Mouse (Mus musculus) intestine, embryonic 15.5 days (tissue): ENCODE data around the gene Calm1. TPM values are rescaled to one million over a fixed set of nuclear protein-coding genes. Genes with fewer than 3 reads are reported as not detected.
"Not testable (repeated sequence)": the region's sequence is repeated elsewhere in the genome, so short reads cannot be mapped to it uniquely, and the experiment has no call there.

Experiments
- ATAC-seq: fragments of 200-750 bp; cut with Nextera tagmentation; 2 replicates; pipeline ENCODE4 v1.8.0; 2017; ENCODE audit warnings: moderate TSS enrichment, moderate library complexity
- H3K27ac ChIP-seq: fragments of 300-500 bp; sonication (generic); 2 replicates; pipeline ENCODE4 v1.5.1; 2015; ENCODE audit warnings: mild to moderate bottlenecking, inconsistent platforms
- H3K27me3 ChIP-seq: fragments of 300-500 bp; sonication (generic); replicated peaks from 2 replicates; pipeline ENCODE4 v1.6.1; 2015; ENCODE audit warnings: inconsistent platforms
- H3K36me3 ChIP-seq: fragments of 300-500 bp; sonication (generic); 2 replicates; pipeline ENCODE4 v1.6.1; 2015; ENCODE audit warnings: inconsistent platforms
- H3K4me1 ChIP-seq: fragments of 300-500 bp; sonication (generic); replicated peaks from 2 replicates; pipeline ENCODE4 v1.6.1; 2015; ENCODE audit warnings: inconsistent platforms
- H3K4me2 ChIP-seq: fragments of 300-500 bp; sonication (generic); replicated peaks from 2 replicates; pipeline ENCODE4 v1.6.1; 2015; ENCODE audit warnings: mild to moderate bottlenecking, inconsistent platforms
- H3K4me3 ChIP-seq: fragments of 300-500 bp; sonication (generic); replicated peaks from 2 replicates; pipeline ENCODE4 v1.5.1; 2015; ENCODE audit warnings: inconsistent platforms
- H3K9ac ChIP-seq: fragments of 300-500 bp; sonication (generic); 2 replicates; pipeline ENCODE4 v1.6.1; 2015; ENCODE audit warnings: inconsistent platforms
- H3K9me3 ChIP-seq: fragments of 300-500 bp; sonication (generic); 2 replicates; pipeline ENCODE4 v1.6.1; 2016; ENCODE audit warnings: inconsistent platforms
- WGBS: fragments of 180-500 bp; shearing (Covaris S2); methylation state at CpG from one replicate; pipeline ENCODE4 v1.1.7; 2015; 5-methylcytosine and 5-hydroxymethylcytosine counted together
- polyA plus RNA-seq: library from polyadenylated mRNA; unstranded; fragments of >200 nt; fragmentation: Nextera tagmentation; extraction: Ambion mirVana; gene quantifications from 2 replicates; pipeline ENCODE4 v1.2.1, GENCODE M21; 2015

Calm1 gene
- polyA plus RNA-seq, 1 experiment from 2014 or later, result 2,526 TPM

DNA sequence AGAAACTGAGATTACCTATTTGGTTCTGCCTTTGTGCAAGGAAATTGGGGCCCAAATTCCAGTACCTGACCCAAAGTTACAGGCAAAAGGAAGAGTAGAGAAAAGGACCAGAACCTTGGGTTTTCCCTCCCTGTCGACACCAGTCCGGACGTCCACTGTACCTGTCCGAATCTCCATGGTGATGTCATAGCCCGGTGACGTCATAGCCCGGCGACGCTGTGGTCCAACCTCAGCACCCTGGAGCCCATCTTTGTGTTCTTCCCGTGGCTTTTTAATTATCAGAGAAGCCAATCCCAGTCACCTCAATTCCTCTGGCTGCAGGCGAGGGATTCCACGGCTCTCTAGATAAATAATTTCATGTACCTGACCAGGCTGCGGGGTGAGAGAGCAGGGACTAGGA is 18.4 kb upstream of the Calm1 start:
- WGBS, result 83% methylated on average over 13 of the region's 13 CpGs
- Histone ChIP-seq H3K27me3 (no peaks in the 10 kb centered on the region), H3K4me3 (no peak overlapping the region), H3K9ac (no peak overlapping the region), H3K27ac (no peak overlapping the region), H3K4me2 (no peak overlapping the region), H3K36me3 (no peaks in the 10 kb centered on the region), H3K4me1 (no peaks in the 10 kb centered on the region; the same call in 1 of the 2 replicates), H3K9me3 (no peaks in the 10 kb centered on the region)
- no peak for ATAC-seq

DNA sequence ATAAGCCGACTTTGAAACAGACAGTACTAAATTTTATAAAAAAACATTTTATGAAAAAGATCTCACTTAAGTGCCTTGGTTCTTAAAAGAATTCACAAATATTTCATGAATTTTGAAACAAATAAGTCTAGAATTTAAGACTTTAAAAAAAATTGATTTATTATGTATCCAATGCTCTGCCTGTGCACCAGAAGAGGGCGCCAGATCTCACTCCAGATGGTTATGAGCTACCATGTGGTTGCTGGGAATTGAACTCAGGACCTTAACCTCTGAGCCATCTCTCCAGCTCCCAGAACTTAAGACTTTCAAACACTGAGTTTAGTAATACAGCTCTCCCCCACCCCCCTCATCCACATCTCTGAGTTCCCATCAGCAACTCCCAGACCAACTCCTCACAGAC is 16.6 kb upstream of the Calm1 start:
- Histone ChIP-seq H3K27me3 (no peaks in the 10 kb centered on the region), H3K27ac (no peak overlapping the region), H3K9me3 (no peaks in the 10 kb centered on the region), H3K36me3 (no peaks in the 10 kb centered on the region), H3K9ac (no peak overlapping the region), H3K4me1 (no peaks in the 10 kb centered on the region; the same call in 1 of the 2 replicates), H3K4me3 (no peak overlapping the region), H3K4me2 (no peak overlapping the region)
- no peak for ATAC-seq
- 88% methylated on average over 2 of the region's 2 CpGs for WGBS

DNA sequence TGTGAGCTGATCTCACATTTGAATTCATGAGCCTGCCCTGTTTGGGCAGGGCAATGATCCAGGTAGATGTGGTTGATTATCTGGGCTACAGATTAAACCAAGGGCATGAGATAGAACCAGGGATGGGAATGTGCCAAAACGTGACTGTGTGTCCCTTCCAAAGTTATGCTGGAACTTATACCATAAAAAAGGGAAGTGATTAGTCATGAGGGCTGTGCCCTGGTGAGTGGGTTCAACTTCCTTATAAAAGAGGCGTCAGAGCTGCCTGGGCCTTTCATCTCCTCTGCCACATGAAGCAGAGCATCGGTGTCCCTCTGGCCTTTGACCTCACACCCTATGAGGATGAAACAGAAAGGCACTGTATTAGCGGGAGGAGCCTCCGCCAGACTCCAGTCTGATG is 15.3 kb upstream of the Calm1 start:
- Histone ChIP-seq H3K4me1 (no peaks in the 10 kb centered on the region; the same call in 1 of the 2 replicates), H3K9me3 (no peaks in the 10 kb centered on the region), H3K4me3 (no peak overlapping the region), H3K9ac (no peak overlapping the region), H3K27me3 (no peaks in the 10 kb centered on the region), H3K27ac (peak overlapping the region; percentile 13; the same call in 1 of the 2 replicates), H3K36me3 (no peaks in the 10 kb centered on the region), H3K4me2 (no peak overlapping the region)
- ATAC-seq, result no peak
- 46% methylated on average over 5 of the region's 5 CpGs for WGBS

DNA sequence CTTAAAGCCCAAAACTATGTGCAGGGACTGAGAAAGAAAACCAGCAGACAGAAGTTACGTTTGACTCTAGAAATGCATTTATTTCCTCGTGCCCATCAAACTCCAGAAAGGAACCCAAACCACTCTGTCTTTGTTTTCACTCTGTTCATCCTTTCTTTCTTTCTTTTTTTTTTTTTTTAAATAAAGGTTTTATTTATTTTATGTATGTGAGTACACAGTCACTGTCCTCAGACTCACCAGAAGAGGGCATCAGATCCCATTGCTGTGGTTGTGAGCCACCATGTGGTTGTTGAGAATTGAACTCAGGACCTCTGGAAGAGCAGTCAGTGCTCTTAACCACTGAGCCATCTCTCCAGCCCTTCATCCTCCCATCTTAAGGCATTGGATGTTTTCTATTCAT is 14.3 kb upstream of the Calm1 start:
- WGBS, result 90% methylated on average over 2 of the region's 2 CpGs
- H3K4me1 ChIP-seq, H3K9me3 ChIP-seq: not testable (repeated sequence)

DNA sequence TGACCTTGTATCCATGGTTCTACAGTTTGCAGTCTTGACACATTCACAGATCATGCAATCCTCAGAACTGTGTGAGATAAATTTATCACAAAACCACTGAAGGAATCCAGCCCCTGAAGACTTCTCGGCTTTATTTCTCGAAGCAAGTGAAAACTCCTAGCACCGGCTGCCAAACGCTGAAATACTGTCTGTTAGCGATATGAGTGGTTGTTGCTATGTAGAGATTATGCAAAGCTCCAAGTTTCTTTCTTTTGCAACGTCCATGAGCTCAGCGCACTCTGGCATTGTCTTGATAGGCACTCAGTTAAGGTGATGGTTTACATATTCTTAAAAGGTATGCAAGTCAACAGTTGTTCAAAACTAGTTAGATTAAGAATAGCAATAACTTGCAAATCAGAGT is 13.3 kb upstream of the Calm1 start:
- no peak overlapping the region for H3K27ac ChIP-seq
- ATAC-seq, result no peak
- no peak overlapping the region for H3K4me2 ChIP-seq
- no peaks in the 10 kb centered on the region; the same call in 1 of the 2 replicates for H3K4me1 ChIP-seq
- H3K9me3 ChIP-seq, result no peaks in the 10 kb centered on the region
- H3K27me3 ChIP-seq, result no peaks in the 10 kb centered on the region
- no peak overlapping the region for H3K9ac ChIP-seq
- no peaks in the 10 kb centered on the region for H3K36me3 ChIP-seq
- H3K4me3 ChIP-seq, result no peak overlapping the region
- 48% methylated on average over 7 of the region's 7 CpGs for WGBS

More for the DNA sequence above, 14.3 kb upstream of the Calm1 start:
- not testable (repeated sequence) for H3K9ac ChIP-seq, H3K36me3 ChIP-seq, H3K27me3 ChIP-seq, ATAC-seq, H3K27ac ChIP-seq, H3K4me2 ChIP-seq, H3K4me3 ChIP-seq

DNA sequence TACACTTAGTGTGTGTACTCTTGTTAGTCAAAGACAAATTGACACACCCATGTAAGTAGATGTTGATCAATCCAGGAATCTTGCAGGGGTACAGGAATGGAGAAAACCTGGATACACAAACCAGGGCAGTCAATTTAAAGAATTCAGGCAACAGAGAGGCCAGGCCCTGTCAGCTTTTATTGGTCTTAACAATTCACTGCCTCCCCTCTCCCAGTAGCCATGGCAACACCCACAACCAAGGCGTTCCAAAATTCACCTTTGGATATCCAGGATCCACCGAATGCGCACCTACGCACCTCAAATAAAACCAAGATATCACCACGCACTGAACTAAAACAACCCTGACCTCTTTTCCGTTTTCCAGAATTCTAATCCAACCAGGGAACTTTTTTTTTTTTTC is 12.9 kb upstream of the Calm1 start:
- peak overlapping the region; percentile 84 for H3K4me2 ChIP-seq
- H3K36me3 ChIP-seq, result no peaks in the 10 kb centered on the region
- H3K27ac ChIP-seq, result peak overlapping the region; percentile 99
- no peaks in the 10 kb centered on the region for H3K27me3 ChIP-seq
- H3K4me1 ChIP-seq, result no peaks in the 10 kb centered on the region; the same call in 1 of the 2 replicates
- ATAC-seq, result no peak
- peak overlapping the region; percentile 75 for H3K9ac ChIP-seq
- peak overlapping the region; percentile 66 for H3K4me3 ChIP-seq
- no peaks in the 10 kb centered on the region for H3K9me3 ChIP-seq
- 5% methylated on average over 6 of the region's 6 CpGs for WGBS

DNA sequence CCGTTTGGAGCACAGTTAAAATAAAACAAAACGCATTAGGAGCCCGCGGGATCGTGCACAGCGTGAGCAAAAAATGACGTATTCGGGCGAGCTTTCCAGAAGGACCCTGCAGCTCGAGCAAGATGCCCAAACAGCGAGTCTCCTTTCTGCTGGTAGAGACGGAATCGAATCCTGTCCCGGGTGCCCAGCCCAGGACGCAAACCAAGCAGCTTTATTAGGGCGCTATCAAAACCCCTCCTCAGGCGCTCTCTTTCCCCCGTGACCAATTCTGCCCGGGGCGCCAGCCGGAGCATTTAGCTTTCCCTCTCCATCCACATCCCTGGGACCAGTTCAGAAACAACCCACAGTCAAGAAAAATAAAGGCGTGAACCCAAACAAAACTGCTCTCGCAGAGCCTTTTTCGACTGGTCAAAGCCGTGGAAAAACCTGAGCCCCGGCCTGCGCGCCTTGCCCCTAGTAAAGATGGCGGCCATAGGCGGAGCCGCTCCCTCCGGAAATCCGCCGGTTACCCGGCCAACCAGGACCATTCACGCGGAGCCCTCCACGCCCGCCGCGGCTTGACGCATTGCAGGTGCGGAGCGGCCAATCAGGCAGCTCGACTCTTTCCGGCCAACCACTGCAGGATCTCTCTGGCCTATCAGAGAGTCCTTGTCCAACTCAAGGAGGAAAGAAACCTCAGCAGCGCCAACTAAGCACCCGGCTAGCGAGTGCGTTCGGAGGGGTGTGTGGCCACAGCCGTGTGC is 12.1 kb upstream of the Calm1 start:
- ATAC-seq, result peak; percentile 98
- H3K4me1 ChIP-seq, result peaks cover 3% of the 10 kb centered on the region
- H3K9me3 ChIP-seq, result no peaks in the 10 kb centered on the region
- peak overlapping the region; percentile 84 for H3K4me2 ChIP-seq
- no peaks in the 10 kb centered on the region for H3K36me3 ChIP-seq
- under 1% methylated on average over 52 of the region's 52 CpGs for WGBS
- no peaks in the 10 kb centered on the region for H3K27me3 ChIP-seq
- peak overlapping the region; percentile 75 for H3K9ac ChIP-seq
- peak overlapping the region; percentile 99 for H3K27ac ChIP-seq
- H3K4me3 ChIP-seq, result peak overlapping the region; percentile 66

DNA sequence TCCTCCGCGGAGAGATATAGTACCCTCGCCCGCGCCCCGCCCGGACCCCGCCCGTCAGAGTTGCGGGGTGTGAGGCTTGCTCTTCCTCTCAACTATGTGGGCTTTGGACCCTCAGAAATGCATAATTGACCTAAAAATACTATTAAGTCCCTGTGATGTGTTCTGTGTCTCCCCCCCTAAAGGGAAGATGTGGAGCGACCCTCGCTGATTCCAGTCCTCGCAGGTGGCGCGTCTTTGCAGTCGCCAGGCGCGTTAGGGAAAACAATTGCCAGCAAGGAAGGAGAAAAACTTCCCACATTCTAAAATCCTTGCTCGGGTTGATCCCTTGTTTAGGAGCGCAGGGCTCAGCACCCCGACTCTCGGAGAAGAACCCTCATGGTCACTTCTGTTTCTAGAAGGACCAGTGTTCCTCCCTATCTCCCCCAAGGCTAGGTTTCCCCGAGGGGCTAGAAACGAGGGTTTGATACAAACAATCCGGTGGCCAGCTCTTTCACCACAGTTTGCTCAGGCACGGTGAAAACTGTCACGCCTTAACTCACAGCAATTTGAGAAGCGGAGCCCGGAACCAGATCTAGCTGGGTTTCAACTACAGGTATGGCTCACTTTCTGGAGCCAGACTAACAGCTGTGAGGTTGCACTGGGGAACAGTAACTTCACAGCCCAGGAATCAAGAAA is 11.3 kb upstream of the Calm1 start:
- Histone ChIP-seq H3K4me1 (peaks cover 5% of the 10 kb centered on the region), H3K4me3 (peak overlapping the region; percentile 66), H3K9ac (peak overlapping the region; percentile 55), H3K9me3 (no peaks in the 10 kb centered on the region), H3K27ac (peak overlapping the region; percentile 99), H3K27me3 (no peaks in the 10 kb centered on the region), H3K36me3 (no peaks in the 10 kb centered on the region), H3K4me2 (peak overlapping the region; percentile 84)
- no peak for ATAC-seq
- WGBS, result 1% methylated on average over 29 of the region's 29 CpGs

DNA sequence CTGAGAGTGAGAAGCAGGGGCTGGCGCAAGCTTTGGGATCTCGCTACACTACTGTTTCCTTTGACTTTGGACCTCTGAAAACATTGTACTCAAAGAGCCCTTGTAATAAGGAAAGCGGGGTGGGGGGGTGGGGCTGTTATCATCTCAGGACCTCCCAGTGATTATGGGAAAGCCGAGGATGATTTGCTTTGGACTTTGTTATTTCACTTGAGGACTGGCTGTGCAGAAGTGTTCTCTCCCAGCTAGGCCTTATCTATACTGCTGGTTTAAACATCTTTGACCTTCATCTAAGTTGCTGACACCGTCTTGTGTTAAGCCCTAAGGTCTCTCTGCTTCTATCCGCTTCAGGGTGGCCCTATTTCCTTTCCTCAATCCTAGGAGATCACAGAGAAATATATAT is 8.4 kb upstream of the Calm1 start:
- peak overlapping the region; percentile 63 for H3K27ac ChIP-seq

DNA sequence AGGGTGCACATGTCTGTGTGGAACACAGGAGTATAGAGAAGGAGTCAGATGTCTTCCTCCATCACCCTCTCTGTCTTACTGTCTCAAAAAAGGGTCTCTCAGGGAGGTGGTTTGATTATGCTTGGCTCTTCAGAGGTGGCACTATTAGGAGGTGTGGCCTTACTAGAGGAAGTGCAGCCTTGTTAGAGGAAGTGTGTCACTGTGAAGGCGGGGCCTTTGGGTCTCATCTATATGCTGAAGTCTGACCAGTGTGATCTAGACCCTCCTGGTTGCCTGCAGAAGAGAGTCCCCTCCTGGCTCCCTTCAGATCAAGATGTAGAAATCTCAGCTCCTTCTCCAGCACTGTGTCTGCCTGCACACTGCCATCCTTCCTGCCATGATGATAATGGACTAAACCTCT is 5.1 kb upstream of the Calm1 start:
- no peaks in the 10 kb centered on the region for H3K27me3 ChIP-seq
- H3K36me3 ChIP-seq, result no peaks in the 10 kb centered on the region
- no peaks in the 10 kb centered on the region for H3K9me3 ChIP-seq
- 83% methylated on average over 1 of the region's 1 CpGs for WGBS
- no peak overlapping the region for H3K4me3 ChIP-seq
- H3K9ac ChIP-seq, result no peak overlapping the region
- no peak overlapping the region for H3K27ac ChIP-seq
- H3K4me2 ChIP-seq, result no peak overlapping the region
- no peak for ATAC-seq
- peaks cover 5% of the 10 kb centered on the region; the same call in 1 of the 2 replicates for H3K4me1 ChIP-seq

More for the DNA sequence above, 8.4 kb upstream of the Calm1 start:
- no peaks in the 10 kb centered on the region for H3K36me3 ChIP-seq
- no peak overlapping the region for H3K4me2 ChIP-seq
- ATAC-seq, result peak; percentile 57
- H3K27me3 ChIP-seq, result no peaks in the 10 kb centered on the region
- H3K4me1 ChIP-seq, result peaks cover 5% of the 10 kb centered on the region
- no peak overlapping the region for H3K9ac ChIP-seq
- 57% methylated on average over 6 of the region's 6 CpGs for WGBS
- no peaks in the 10 kb centered on the region for H3K9me3 ChIP-seq
- H3K4me3 ChIP-seq, result no peak overlapping the region

DNA sequence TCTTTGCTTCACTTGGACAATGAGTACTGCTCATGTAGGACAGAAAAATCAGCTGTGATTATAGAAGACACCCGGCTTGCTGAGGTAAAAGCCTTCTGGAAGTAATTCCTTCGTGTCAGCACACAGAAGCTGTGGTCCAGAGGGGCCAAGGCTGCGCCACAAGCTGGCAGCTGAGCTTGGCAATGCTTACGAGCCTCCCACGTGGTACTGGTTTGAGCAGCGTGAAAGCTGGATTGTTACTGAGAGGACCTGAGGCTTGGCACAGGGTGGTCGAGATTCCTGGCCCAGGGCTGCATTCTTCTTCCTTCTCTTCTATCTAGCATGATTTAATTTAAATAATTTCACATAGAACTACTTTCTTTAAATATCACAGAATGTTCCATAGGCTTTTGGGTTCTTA is 2.4 kb upstream of the Calm1 start:
- no peak for ATAC-seq
- H3K9me3 ChIP-seq, result no peaks in the 10 kb centered on the region
- H3K9ac ChIP-seq, result no peak overlapping the region
- H3K27me3 ChIP-seq, result no peaks in the 10 kb centered on the region
- no peak overlapping the region for H3K4me2 ChIP-seq
- H3K4me1 ChIP-seq, result peaks cover 5% of the 10 kb centered on the region; the same call in 1 of the 2 replicates
- H3K36me3 ChIP-seq, result no peaks in the 10 kb centered on the region
- no peak overlapping the region for H3K27ac ChIP-seq
- H3K4me3 ChIP-seq, result no peak overlapping the region
- 76% methylated on average over 7 of the region's 7 CpGs for WGBS

DNA sequence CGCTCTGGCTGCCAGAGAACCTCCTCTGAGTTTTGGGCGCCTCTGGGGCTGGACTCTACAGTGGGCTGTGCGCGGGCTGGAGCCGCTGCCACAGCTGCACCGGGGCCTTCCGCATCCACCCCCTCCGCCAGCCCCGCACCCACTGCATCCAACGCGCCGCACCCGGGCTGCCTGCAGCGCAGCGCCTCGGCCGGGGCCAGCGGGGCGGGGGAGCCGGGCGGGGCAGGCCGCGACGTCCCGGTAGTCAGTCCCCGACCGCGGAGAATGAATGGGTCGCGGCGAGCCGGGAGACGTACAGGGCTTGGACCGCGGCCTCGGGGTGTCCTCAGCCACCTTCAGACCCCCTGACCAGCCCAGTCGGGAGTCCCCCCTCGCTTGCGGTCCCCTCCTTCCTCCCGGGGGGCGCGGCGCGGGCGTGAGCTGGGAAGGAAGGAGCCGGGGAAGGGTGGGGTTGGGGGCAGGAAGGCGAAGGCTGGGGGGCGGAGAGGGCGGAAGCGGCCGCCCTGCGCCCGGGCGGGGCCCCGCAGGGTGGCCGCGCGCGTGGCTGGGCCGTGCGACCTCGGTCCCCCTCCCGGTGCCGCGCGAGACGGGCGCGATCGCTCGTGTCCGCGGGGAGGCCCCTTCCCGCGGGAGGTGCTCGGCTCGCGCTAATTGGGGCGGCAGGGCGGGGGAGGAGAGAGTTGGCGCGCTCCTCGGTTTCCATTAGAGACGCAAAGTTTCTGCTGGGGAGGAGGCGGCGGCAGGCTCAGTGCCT is 833 bp downstream of the Calm1 start:
- under 1% methylated on average over 73 of the region's 86 CpGs for WGBS
- Histone ChIP-seq H3K4me3 (peak overlapping the region; percentile 98), H3K27ac (peak overlapping the region; percentile 90), H3K9ac (peak overlapping the region; percentile 93), H3K9me3 (no peaks in the 10 kb centered on the region), H3K4me2 (peak overlapping the region; percentile 83), H3K27me3 (no peaks in the 10 kb centered on the region), H3K4me1 (peaks cover 4% of the 10 kb centered on the region; the same call in 1 of the 2 replicates), H3K36me3 (peaks cover 15% of the 10 kb centered on the region)
- ATAC-seq, result peak; percentile 78
